Mouse (Mus musculus) adrenal gland (tissue): Measurements from ENCODE around the gene Nfe2l2.

Experiments
- microRNA-seq, 2 experiments: library from miRNA; unstranded; fragments of <30 nt; microRNA quantifications; one replicate each; pipeline ENCODE4; 2019

Nfe2l2 gene

Small RNA genes lying within 50 kb of the gene (microRNA-seq; reads per million reads assigned to microRNA genes)
- 0 reads per million in 2 experiments for gene Gm24574
